Mouse (Mus musculus) myocyte (in vitro differentiated cells): ENCODE results near the gene Cdhr4. TPM values are rescaled to one million over a fixed set of nuclear protein-coding genes. Genes with fewer than 3 reads are reported as not detected.

Experiments
- H3K27me3 ChIP-seq: one replicate; pipeline ENCODE4 v1.6.1; 2011; ENCODE audit not compliant: control insufficient read depth, insufficient read depth, insufficient read length
- H3K36me3 ChIP-seq: one replicate; pipeline ENCODE4 v1.6.1; 2011; ENCODE audit not compliant: control insufficient read depth, insufficient read depth
- H3K4me2 ChIP-seq: one replicate; pipeline ENCODE4 v1.6.1; 2011; ENCODE audit warnings: low read depth, control low read depth
- H3K4me3 ChIP-seq: one replicate; pipeline ENCODE4 v1.5.1; 2011; ENCODE audit warnings: mild to moderate bottlenecking, control low read depth, moderate library complexity
- H3K79me2 ChIP-seq: one replicate; pipeline ENCODE4 v1.6.1; 2011; ENCODE audit not compliant: control insufficient read depth, insufficient read depth
- H3ac ChIP-seq: one replicate; pipeline ENCODE4 v1.6.1; 2011; ENCODE audit not compliant: control insufficient read depth, insufficient read length
- CEBPB ChIP-seq: IDR thresholded peaks from 2 replicates; pipeline ENCODE4 v1.6.1; 2011; ENCODE audit warnings: mild to moderate bottlenecking, moderate library complexity; ENCODE audit not compliant: poor library complexity, insufficient read depth, severe bottlenecking
- E2F4 ChIP-seq: IDR thresholded peaks from one replicate; pipeline ENCODE4 v1.6.1; 2011; ENCODE audit warnings: mild to moderate bottlenecking, control low read depth, moderate library complexity; ENCODE audit not compliant: insufficient read depth
- MAX ChIP-seq: IDR thresholded peaks from one replicate; pipeline ENCODE4 v1.6.1; 2011; ENCODE audit warnings: low read depth, mild to moderate bottlenecking, control low read depth
- MYOD1 ChIP-seq, 3 experiments: IDR thresholded peaks; one replicate each; pipeline ENCODE4 v1.6.1; 2011; ENCODE audit warnings: control low read depth in 2 of 3, low read depth in 2 of 3, mild to moderate bottlenecking in 2 of 3, moderate library complexity in 1 of 3; ENCODE audit not compliant: insufficient read length in 2 of 3, control insufficient read depth in 1 of 3
- MYOG ChIP-seq, 3 experiments: IDR thresholded peaks; one replicate each; pipeline ENCODE4 v1.6.1; 2011; ENCODE audit warnings: control low read depth in 2 of 3, low read depth in 2 of 3, mild to moderate bottlenecking in 2 of 3; ENCODE audit not compliant: insufficient read length in 2 of 3, control insufficient read depth in 1 of 3, insufficient read depth in 1 of 3
- POLR2A ChIP-seq: IDR thresholded peaks from one replicate; pipeline ENCODE4 v1.6.1; 2011; ENCODE audit warnings: low read depth, mild to moderate bottlenecking, control low read depth, moderate library complexity; ENCODE audit not compliant: insufficient read length
- POLR2AphosphoS2 ChIP-seq: IDR thresholded peaks from one replicate; pipeline ENCODE4 v1.6.1; 2011; ENCODE audit warnings: low read depth, control low read depth; ENCODE audit not compliant: insufficient read length
- REST ChIP-seq: IDR thresholded peaks from one replicate; pipeline ENCODE4 v1.6.1; 2011; ENCODE audit warnings: mild to moderate bottlenecking, control low read depth, moderate library complexity; ENCODE audit not compliant: insufficient read depth, insufficient read length
- SRF ChIP-seq: IDR thresholded peaks from one replicate; pipeline ENCODE4 v1.6.1; 2011; ENCODE audit warnings: low read depth; ENCODE audit not compliant: control insufficient read depth, insufficient read length
- TCF12 ChIP-seq: IDR thresholded peaks from one replicate; pipeline ENCODE4 v1.6.1; 2011; ENCODE audit warnings: mild to moderate bottlenecking, control low read depth; ENCODE audit not compliant: poor library complexity, insufficient read depth, severe bottlenecking
- TCF3 ChIP-seq: IDR thresholded peaks from one replicate; pipeline ENCODE4 v1.6.1; 2011; ENCODE audit warnings: low read depth, control low read depth; ENCODE audit not compliant: insufficient read length
- USF1 ChIP-seq: IDR thresholded peaks from one replicate; pipeline ENCODE4 v1.6.1; 2011; ENCODE audit warnings: low read depth, mild to moderate bottlenecking, control low read depth, moderate library complexity
- polyA plus RNA-seq: library from polyadenylated mRNA; unstranded; fragments of >200 nt; fragmentation: generic; extraction: Trizol; gene quantifications from one replicate; pipeline ENCODE4 v1.2.1, GENCODE M21; 2012; ENCODE audit warnings: missing spikeins

Gene Cdhr4
- polyA plus RNA-seq, 1 experiment = not detected

- Histone ChIP-seq H3K36me3 (no peaks in the 10 kb centered on the region), H3K27me3 (no peaks in the 10 kb centered on the region), H3K79me2 (no peaks in the 10 kb centered on the region), H3K4me3 (no peak overlapping the region), H3K4me2 (no peak overlapping the region), H3ac (no peak overlapping the region)
- TF ChIP-seq MYOG (IDR thresholded peaks at IDR 0.05; ENCODE audit: control insufficient read depth in 1 of 3, insufficient read depth in 1 of 3, insufficient read length in 2 of 3, low read depth in 2 of 3) (no peak), POLR2AphosphoS2 (no peak), MAX (no peak), POLR2A (no peak), REST (no peak), MYOD1 (IDR thresholded peaks at IDR 0.05; ENCODE audit: control insufficient read depth in 1 of 3, insufficient read length in 2 of 3, low read depth in 2 of 3) (no peak), USF1 (no peak), TCF3 (no peak), CEBPB (no peak), E2F4 (no peak), TCF12 (no peak), SRF (no peak)
Observed at GRCm38 (mm10) chr9:107964681-107965080, 27.6 kb upstream of the Cdhr4 start.

DNA sequence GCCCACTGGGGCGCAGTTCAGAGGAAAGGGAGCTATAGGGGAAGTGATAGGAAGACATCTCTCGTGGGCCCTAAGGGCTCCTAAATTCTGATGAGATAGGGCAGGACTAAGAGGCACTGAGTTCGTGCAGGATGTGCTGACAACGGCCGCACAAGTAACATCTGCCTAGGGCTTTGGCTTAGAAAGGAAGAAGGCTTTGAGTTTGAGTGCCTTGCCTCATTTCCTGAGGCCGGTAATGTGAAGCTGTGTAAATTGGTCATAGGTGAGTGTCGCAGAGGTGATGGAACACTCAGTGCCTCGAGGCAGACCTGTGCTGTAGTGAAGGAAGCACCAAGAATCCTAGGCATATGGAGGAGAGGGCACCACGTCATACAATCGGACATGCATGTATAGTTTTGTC lies 25.6 kb upstream of the Cdhr4 start:
- Histone ChIP-seq H3K36me3 (no peaks in the 10 kb centered on the region), H3K27me3 (no peaks in the 10 kb centered on the region), H3K4me2 (no peak overlapping the region), H3ac (no peak overlapping the region), H3K4me3 (no peak overlapping the region), H3K79me2 (no peaks in the 10 kb centered on the region)
- TF ChIP-seq TCF12 (no peak), MYOD1 (IDR thresholded peaks at IDR 0.05; ENCODE audit: control insufficient read depth in 1 of 3, insufficient read length in 2 of 3, low read depth in 2 of 3) (no peak), MYOG (IDR thresholded peaks at IDR 0.05; ENCODE audit: control insufficient read depth in 1 of 3, insufficient read depth in 1 of 3, insufficient read length in 2 of 3, low read depth in 2 of 3) (no peak), USF1 (no peak), POLR2A (no peak), SRF (no peak), CEBPB (no peak), REST (no peak), MAX (no peak), TCF3 (no peak), E2F4 (no peak), POLR2AphosphoS2 (no peak)

DNA sequence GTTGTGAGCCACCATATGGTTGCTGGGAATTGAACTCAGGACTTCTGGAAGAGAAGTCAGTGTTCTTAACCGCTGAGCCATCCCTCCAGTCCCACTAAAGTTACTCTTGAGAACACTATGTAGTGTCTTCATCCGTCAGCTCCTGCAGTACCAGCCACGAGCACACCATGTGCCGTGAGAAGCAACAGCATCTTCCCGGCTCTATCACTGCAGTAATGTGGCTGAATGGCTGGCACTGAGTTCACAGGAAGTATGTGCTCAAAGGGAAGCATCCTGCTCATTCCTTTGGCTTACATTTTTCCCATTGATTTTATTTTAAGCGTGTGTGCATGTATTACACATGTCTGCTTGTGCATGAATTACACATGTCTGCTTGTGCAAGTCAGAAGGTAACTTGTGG lies 24.9 kb upstream of the Cdhr4 start:
- H3K79me2 ChIP-seq = no peaks in the 10 kb centered on the region
- H3K36me3 ChIP-seq = no peaks in the 10 kb centered on the region
- no peak overlapping the region for H3K4me3 ChIP-seq
- no peak overlapping the region for H3ac ChIP-seq
- H3K27me3 ChIP-seq = no peaks in the 10 kb centered on the region
- no peak for TF ChIP-seq REST
- no peak for TF ChIP-seq MYOG (IDR thresholded peaks at IDR 0.05; ENCODE audit: control insufficient read depth in 1 of 3, insufficient read depth in 1 of 3, insufficient read length in 2 of 3, low read depth in 2 of 3)
- no peak for TF ChIP-seq USF1
- no peak for TF ChIP-seq TCF3
- no peak for TF ChIP-seq MAX
- no peak for TF ChIP-seq E2F4
- TF ChIP-seq SRF = no peak
- TF ChIP-seq POLR2AphosphoS2 = no peak
- TF ChIP-seq POLR2A = no peak
- no peak overlapping the region for H3K4me2 ChIP-seq

- Histone ChIP-seq H3K36me3 (no peaks in the 10 kb centered on the region), H3K4me2 (no peak overlapping the region), H3K27me3 (no peaks in the 10 kb centered on the region), H3K79me2 (no peaks in the 10 kb centered on the region), H3ac (no peak overlapping the region), H3K4me3 (no peak overlapping the region)
- TF ChIP-seq MYOG (IDR thresholded peaks at IDR 0.05; ENCODE audit: control insufficient read depth in 1 of 3, insufficient read depth in 1 of 3, insufficient read length in 2 of 3, low read depth in 2 of 3) (no peak), MYOD1 (IDR thresholded peaks at IDR 0.05; ENCODE audit: control insufficient read depth in 1 of 3, insufficient read length in 2 of 3, low read depth in 2 of 3) (no peak), POLR2AphosphoS2 (no peak), TCF12 (no peak), CEBPB (no peak), REST (no peak), POLR2A (no peak)
Observed at GRCm38 (mm10) chr9:107968531-107968930, 23.8 kb upstream of the Cdhr4 start.

- Histone ChIP-seq H3K79me2 (no peaks in the 10 kb centered on the region), H3K36me3 (no peaks in the 10 kb centered on the region), H3K27me3 (no peaks in the 10 kb centered on the region), H3ac (no peak overlapping the region), H3K4me2 (no peak overlapping the region), H3K4me3 (no peak overlapping the region)
- TF ChIP-seq TCF3 (no peak), TCF12 (no peak), CEBPB (no peak), POLR2A (no peak), REST (no peak), MYOG (IDR thresholded peaks at IDR 0.05; ENCODE audit: control insufficient read depth in 1 of 3, insufficient read depth in 1 of 3, insufficient read length in 2 of 3, low read depth in 2 of 3) (no peak), SRF (no peak), POLR2AphosphoS2 (no peak)
Observed at GRCm38 (mm10) chr9:107970311-107970710, 22.0 kb upstream of the Cdhr4 start.
